Mouse (Mus musculus): ENCODE measurements around the gene Tekt2. TPM values are rescaled to one million over a fixed set of nuclear protein-coding genes. Genes with fewer than 3 reads are reported as not detected.

The Tekt2 gene
- polyA plus RNA-seq, 1 experiment from 2014 or later: 26.5 TPM

- H3K4me3 ChIP-seq (replicated peaks): no peak overlapping the region
- H3K36me3 ChIP-seq: peaks cover 45% of the 10 kb centered on the region
- no peak for ATAC-seq (ENCODE audit: insufficient number of reproducible peaks, low FRiP score, low TSS enrichment, low read depth)
- H3K9ac ChIP-seq: no peak overlapping the region
- H3K27me3 ChIP-seq: no peaks in the 10 kb centered on the region
- peaks cover 14% of the 10 kb centered on the region for H3K4me1 ChIP-seq
- WGBS: 77% methylated on average over 13 of the region's 13 CpGs
- no peak overlapping the region for H3K4me2 ChIP-seq (replicated peaks)
- no peak overlapping the region for H3K27ac ChIP-seq (replicated peaks)
- no peaks in the 10 kb centered on the region for H3K9me3 ChIP-seq (replicated peaks)
Observed at GRCm38 (mm10) chr4:126273753-126274152, 51.7 kb downstream of the Tekt2 start.

Other genes with a start within 250 kb of the Tekt2 start
- gene Lsm10, start 229.1 kb downstream of the Tekt2 start, polyA plus RNA-seq (2015; fragmentation: Nextera tagmentation; extraction: Ambion mirVana): 55.4 and 60.6 TPM in 2 replicates
- gene Stk40, start 221.7 kb downstream of the Tekt2 start, polyA plus RNA-seq (2015; fragmentation: Nextera tagmentation; extraction: Ambion mirVana): 37.4 and 38.7 TPM in 2 replicates
- 84.3 and 94.6 TPM in 2 replicates for gene Eva1b, start 177.9 kb downstream of the Tekt2 start, polyA plus RNA-seq (2015; fragmentation: Nextera tagmentation; extraction: Ambion mirVana)
- 15.0 and 16.8 TPM in 2 replicates for gene Sh3d21, start 162.2 kb downstream of the Tekt2 start, polyA plus RNA-seq (2015; fragmentation: Nextera tagmentation; extraction: Ambion mirVana)
- gene Thrap3, start 122.9 kb downstream of the Tekt2 start, polyA plus RNA-seq (2015; fragmentation: Nextera tagmentation; extraction: Ambion mirVana): 191 and 208 TPM in 2 replicates
- gene Map7d1, start 69.3 kb downstream of the Tekt2 start, polyA plus RNA-seq (2015; fragmentation: Nextera tagmentation; extraction: Ambion mirVana): 59.9 and 60.4 TPM in 2 replicates
- 124 and 132 TPM in 2 replicates for gene Trappc3, start 63.4 kb downstream of the Tekt2 start, polyA plus RNA-seq (2015; fragmentation: Nextera tagmentation; extraction: Ambion mirVana)
- gene Col8a2, start 38.9 kb downstream of the Tekt2 start, polyA plus RNA-seq (2015; fragmentation: Nextera tagmentation; extraction: Ambion mirVana): 48.6 and 60.1 TPM in 2 replicates
- 83.5 and 89.3 TPM in 2 replicates for gene Adprhl2, start 4.0 kb downstream of the Tekt2 start, polyA plus RNA-seq (2015; fragmentation: Nextera tagmentation; extraction: Ambion mirVana)
- 15.6 and 17.2 TPM in 2 replicates for gene Ago3, start 103.9 kb upstream of the Tekt2 start, polyA plus RNA-seq (2015; fragmentation: Nextera tagmentation; extraction: Ambion mirVana)
- gene Ago1, start 142.9 kb upstream of the Tekt2 start, polyA plus RNA-seq (2015; fragmentation: Nextera tagmentation; extraction: Ambion mirVana): 5.0 and 5.5 TPM in 2 replicates
- 3.1 and 3.2 TPM in 2 replicates for gene Ago4, start 207.8 kb upstream of the Tekt2 start, polyA plus RNA-seq (2015; fragmentation: Nextera tagmentation; extraction: Ambion mirVana)
- 30.2 and 32.6 TPM in 2 replicates for gene Clspn, start 231.2 kb upstream of the Tekt2 start, polyA plus RNA-seq (2015; fragmentation: Nextera tagmentation; extraction: Ambion mirVana)

All from embryonic facial prominence, embryonic 15.5 days (tissue).